Mouse (Mus musculus): Measurements from ENCODE around the gene Rhbdf2.

- TF ChIP-seq CTCF (conservative IDR thresholded peaks at IDR 0.05; ENCODE audit: low read length): no peak
- no peak for TF ChIP-seq NANOG (IDR thresholded peaks at IDR 0.05; ENCODE audit: borderline replicate concordance, low read length)
Observed at GRCm38 (mm10) chr11:116626299-116627071, at the start of gene Rhbdf2.
